Mouse (Mus musculus) MEL (cell line): Measurements from ENCODE around the gene Per1. TPM values are rescaled to one million over a fixed set of nuclear protein-coding genes. Genes with fewer than 3 reads are reported as not detected.

ENCODE experiments used
- DNase-seq: peaks from one replicate; pipeline ENCODE4 v3.0.0; 2011; ENCODE audit warnings: low read depth, low spot score
- H3K27ac ChIP-seq: 2 replicates; pipeline ENCODE4 v1.5.1; 2012; ENCODE audit warnings: low read depth, mild to moderate bottlenecking, control low read depth, low read length, moderate library complexity; ENCODE audit not compliant: control insufficient read depth
- H3K27me3 ChIP-seq, 2 experiments: fragments of 150-350 bp in 1 of 2; sonication (generic) in 1 of 2; 2 replicates each; pipeline ENCODE4 v1.6.1; 2012; ENCODE audit warnings: low read length in 2 of 2, mild to moderate bottlenecking in 2 of 2, improper control_type of control experiment in 1 of 2, moderate library complexity in 1 of 2; ENCODE audit not compliant: insufficient read depth in 2 of 2, control insufficient read depth in 1 of 2
- H3K36me3 ChIP-seq, 2 experiments: 2 replicates each; pipeline ENCODE4 v1.6.1; 2012 to 2014; ENCODE audit warnings: low read length in 2 of 2, improper control_type of control experiment in 1 of 2, inconsistent platforms in 1 of 2, mild to moderate bottlenecking in 1 of 2; ENCODE audit not compliant: insufficient read depth in 2 of 2, control insufficient read depth in 1 of 2
- H3K4me1 ChIP-seq, 2 experiments: fragments of 150-350 bp in 1 of 2; sonication (generic) in 1 of 2; 2 replicates each; pipeline ENCODE4 v1.6.1; 2012; ENCODE audit warnings: low read length in 2 of 2, improper control_type of control experiment in 1 of 2, mild to moderate bottlenecking in 1 of 2; ENCODE audit not compliant: insufficient read depth in 2 of 2, control insufficient read depth in 1 of 2
- H3K4me3 ChIP-seq, 2 experiments: fragments of 150-350 bp in 1 of 2; sonication (generic) in 1 of 2; 2 replicates each; pipeline ENCODE4 v1.5.1; 2012; ENCODE audit warnings: low read depth in 2 of 2, low read length in 2 of 2, mild to moderate bottlenecking in 2 of 2, moderate library complexity in 2 of 2, control low read depth in 1 of 2, improper control_type of control experiment in 1 of 2; ENCODE audit not compliant: control insufficient read depth in 1 of 2, insufficient read depth in 1 of 2
- H3K79me2 ChIP-seq: 2 replicates; pipeline ENCODE4 v1.6.1; 2012; ENCODE audit warnings: mild to moderate bottlenecking, low read length, moderate library complexity; ENCODE audit not compliant: control insufficient read depth, poor library complexity, insufficient read depth
- H3K9ac ChIP-seq: 2 replicates; pipeline ENCODE4 v1.6.1; 2012; ENCODE audit warnings: low read depth, mild to moderate bottlenecking, control low read depth, low read length, moderate library complexity; ENCODE audit not compliant: control insufficient read depth, poor library complexity, severe bottlenecking
- H3K9me3 ChIP-seq: fragments of 150-350 bp; sonication (generic); replicated peaks from 2 replicates; pipeline ENCODE4 v1.6.1; 2012; ENCODE audit warnings: mild to moderate bottlenecking, low read length, improper control_type of control experiment, moderate library complexity; ENCODE audit not compliant: insufficient read depth
- BHLHE40 ChIP-seq: IDR thresholded peaks from 2 replicates; pipeline ENCODE4 v1.6.1; 2012; ENCODE audit warnings: low read depth, mild to moderate bottlenecking, inconsistent platforms, low read length, improper control_type of control experiment, borderline replicate concordance
- E2F4 ChIP-seq: IDR thresholded peaks from 2 replicates; pipeline ENCODE4 v1.6.1; 2011; ENCODE audit warnings: low read depth, low read length, improper control_type of control experiment, borderline replicate concordance
- ELF1 ChIP-seq: IDR thresholded peaks from 2 replicates; pipeline ENCODE4 v1.6.1; 2014; ENCODE audit warnings: low read depth, mild to moderate bottlenecking, inconsistent platforms, low read length, improper control_type of control experiment, moderate library complexity
- EP300 ChIP-seq, 2 experiments: IDR thresholded peaks; 2 replicates each; pipeline ENCODE4 v1.6.1; 2011; ENCODE audit warnings: improper control_type of control experiment in 2 of 2, low read length in 2 of 2, low read depth in 1 of 2, mild to moderate bottlenecking in 1 of 2
- GATA1 ChIP-seq: IDR thresholded peaks from 2 replicates; pipeline ENCODE4 v1.6.1; 2011; ENCODE audit warnings: low read depth, low read length, improper control_type of control experiment
- HCFC1 ChIP-seq: IDR thresholded peaks from 2 replicates; pipeline ENCODE4 v1.6.1; 2012; ENCODE audit warnings: low read depth, mild to moderate bottlenecking, inconsistent platforms, low read length, improper control_type of control experiment, moderate library complexity
- JUND ChIP-seq: IDR thresholded peaks from 2 replicates; pipeline ENCODE4 v1.6.1; 2011; ENCODE audit warnings: low read depth, mild to moderate bottlenecking, improper control_type of control experiment, low read length
- MAFK ChIP-seq: IDR thresholded peaks from 2 replicates; pipeline ENCODE4 v1.6.1; 2011; ENCODE audit warnings: low read depth, mild to moderate bottlenecking, low read length, improper control_type of control experiment, borderline replicate concordance
- MEF2A ChIP-seq: IDR thresholded peaks from 2 replicates; pipeline ENCODE4 v1.6.1; 2014; ENCODE audit warnings: low read depth, mild to moderate bottlenecking, inconsistent platforms, low read length, improper control_type of control experiment; ENCODE audit not compliant: poor library complexity, insufficient replicate concordance, severe bottlenecking; ENCODE audit errors: extremely low read depth
- MYB ChIP-seq: IDR thresholded peaks from 2 replicates; pipeline ENCODE4 v1.6.1; 2011; ENCODE audit warnings: mild to moderate bottlenecking, low read depth, low read length, improper control_type of control experiment
- NELFE ChIP-seq: IDR thresholded peaks from 2 replicates; pipeline ENCODE4 v1.6.1; 2011; ENCODE audit warnings: low read depth, low read length, improper control_type of control experiment
- POLR2AphosphoS5 ChIP-seq: IDR thresholded peaks from 2 replicates; pipeline ENCODE4 v1.6.1; 2012; ENCODE audit warnings: low read depth, borderline replicate concordance, mild to moderate bottlenecking, inconsistent platforms, low read length, moderate library complexity, mixed read lengths
- RAD21 ChIP-seq: IDR thresholded peaks from 2 replicates; pipeline ENCODE4 v1.6.1; 2011; ENCODE audit warnings: mild to moderate bottlenecking, low read depth, low read length, improper control_type of control experiment
- RCOR1 ChIP-seq: IDR thresholded peaks from 2 replicates; pipeline ENCODE4 v1.6.1; 2012; ENCODE audit warnings: low read depth, mild to moderate bottlenecking, inconsistent platforms, low read length, improper control_type of control experiment
- TAL1 ChIP-seq: IDR thresholded peaks from 2 replicates; pipeline ENCODE4 v1.6.1; 2012; ENCODE audit warnings: mild to moderate bottlenecking, inconsistent platforms, low read length, moderate library complexity, mixed read lengths
- TBP ChIP-seq: IDR thresholded peaks from 2 replicates; pipeline ENCODE4 v1.8.0; 2011; ENCODE audit warnings: low read depth, low read length, improper control_type of control experiment
- TCF12 ChIP-seq: IDR thresholded peaks from 2 replicates; pipeline ENCODE4 v1.6.1; 2014; ENCODE audit warnings: low read depth, mild to moderate bottlenecking, inconsistent platforms, low read length, improper control_type of control experiment, moderate library complexity
- UBTF ChIP-seq: IDR thresholded peaks from 2 replicates; pipeline ENCODE4 v1.6.1; 2012; ENCODE audit warnings: low read depth, mild to moderate bottlenecking, inconsistent platforms, low read length, improper control_type of control experiment, moderate library complexity, borderline replicate concordance; ENCODE audit not compliant: insufficient read depth
- USF1 ChIP-seq: IDR thresholded peaks from 2 replicates; pipeline ENCODE4 v1.6.1; 2014; ENCODE audit warnings: low read depth, mild to moderate bottlenecking, inconsistent platforms, low read length, improper control_type of control experiment, moderate library complexity
- ZC3H11A ChIP-seq: IDR thresholded peaks from 2 replicates; pipeline ENCODE4 v1.6.1; 2012; ENCODE audit warnings: low read depth, mild to moderate bottlenecking, inconsistent platforms, low read length, improper control_type of control experiment
- ZKSCAN1 ChIP-seq: IDR thresholded peaks from 2 replicates; pipeline ENCODE4 v1.6.1; 2012; ENCODE audit warnings: low read depth, mild to moderate bottlenecking, inconsistent platforms, low read length, improper control_type of control experiment, moderate library complexity
- ZMIZ1 ChIP-seq: IDR thresholded peaks from 2 replicates; pipeline ENCODE4 v1.6.1; 2012; ENCODE audit warnings: low read depth, mild to moderate bottlenecking, inconsistent platforms, low read length, improper control_type of control experiment, moderate library complexity
- polyA plus RNA-seq, 2 experiments: library from polyadenylated mRNA; stranded (reverse) in 1 of 2; unstranded in 1 of 2; fragments of >175 nt in 1 of 2; fragments of >200 nt in 1 of 2; gene quantifications; 2 replicates each; pipeline versions ENCODE4 v1.2.1 to v1.2.4; 2012; ENCODE audit warnings: low replicate concordance in 2 of 2, low read depth in 1 of 2; ENCODE audit not compliant: insufficient read length in 2 of 2, insufficient read depth in 1 of 2, missing spikeins in 1 of 2
- total RNA-seq: library from RNA; depleted of rRNA; stranded (reverse); fragments of 300-350 nt; gene quantifications from 2 replicates; pipeline ENCODE4 v1.2.3, GENCODE M21; 2012

Gene Per1
- total and polyA plus RNA-seq, 3 experiments = 4.5 to 34.9 TPM; not detected in 1

- Histone ChIP-seq H3K4me1 (no peaks in the 10 kb centered on the region), H3K36me3 (0 out of 4 replicates have a peak, but pooled peaks cover 0 to 2% of the 10 kb centered on the region in 2 experiments), H3K27ac (no peak overlapping the region), H3K9me3 (no peaks in the 10 kb centered on the region), H3K27me3 (peaks cover 0 to 6% of the 10 kb centered on the region in 2 experiments; a peak in 2 of 4 replicates), H3K4me3 (no peak overlapping the region), H3K79me2 (no peaks in the 10 kb centered on the region), H3K9ac (no peak overlapping the region)
- TF ChIP-seq NELFE (no peak), BHLHE40 (no peak), RAD21 (no peak), UBTF (no peak), ZC3H11A (no peak), USF1 (no peak), JUND (no peak), GATA1 (peak; percentile 46; the same call in 1 of the 2 replicates), HCFC1 (no peak), POLR2AphosphoS5 (no peak), TCF12 (peak; percentile 45; the same call in 1 of the 2 replicates), EP300 (IDR thresholded peaks at IDR 0.05; ENCODE audit: low read depth in 1 of 2, low read length in 2 of 2) (0 out of 4 replicates have a peak, but pooled peaks of 1 of the 2 experiments have one; percentile 8), ZKSCAN1 (no peak)
- DNase-seq = no peak
Observed at GRCm38 (mm10) chr11:69155351-69155750, 60.3 kb downstream of the Per1 start.

GRCm38 (mm10) chr11:69156800-69157199, 61.8 kb downstream of the Per1 start, which contains the start of gene Alox12b:
TSS of gene Alox12b (plus strand) at chr11:69156989.
- H3K27ac ChIP-seq = no peak within 1 kb of the TSS
- H3K9me3 ChIP-seq = no peaks in the 10 kb centered on the region
- no peaks in the 10 kb centered on the region for H3K79me2 ChIP-seq
- no peak within 1 kb of the TSS for H3K4me3 ChIP-seq
- H3K36me3 ChIP-seq = 0 out of 4 replicates have a peak, but pooled peaks cover 0 to 2% of the 10 kb centered on the region in 2 experiments
- DNase-seq = no peak
- peaks cover 0 to 8% of the 10 kb centered on the region in 2 experiments; a peak in 2 of 4 replicates for H3K27me3 ChIP-seq
- TF ChIP-seq TBP (no peak), E2F4 (no peak), ELF1 (no peak), MAFK (no peak), ZKSCAN1 (no peak), RAD21 (no peak), ZMIZ1 (no peak), POLR2AphosphoS5 (no peak), GATA1 (no peak), TAL1 (no peak), RCOR1 (no peak), MYB (no peak), MEF2A (no peak), TCF12 (no peak)
- no peaks in the 10 kb centered on the region for H3K4me1 ChIP-seq
- H3K9ac ChIP-seq = no peak within 1 kb of the TSS
